Mouse (Mus musculus) neutrophil, adult 65 days (primary cell): ENCODE data around the gene Tmem110. TPM values are rescaled to one million over a fixed set of nuclear protein-coding genes. Genes with fewer than 3 reads are reported as not detected.

Experiments
- total RNA-seq: library from RNA; stranded (reverse); gene quantifications from 2 replicates; pipeline ENCODE4 v1.2.4, GENCODE M21; 2023

Gene Tmem110
- total RNA-seq, result 8.3 and 14.1 TPM in 2 replicates

DNA sequence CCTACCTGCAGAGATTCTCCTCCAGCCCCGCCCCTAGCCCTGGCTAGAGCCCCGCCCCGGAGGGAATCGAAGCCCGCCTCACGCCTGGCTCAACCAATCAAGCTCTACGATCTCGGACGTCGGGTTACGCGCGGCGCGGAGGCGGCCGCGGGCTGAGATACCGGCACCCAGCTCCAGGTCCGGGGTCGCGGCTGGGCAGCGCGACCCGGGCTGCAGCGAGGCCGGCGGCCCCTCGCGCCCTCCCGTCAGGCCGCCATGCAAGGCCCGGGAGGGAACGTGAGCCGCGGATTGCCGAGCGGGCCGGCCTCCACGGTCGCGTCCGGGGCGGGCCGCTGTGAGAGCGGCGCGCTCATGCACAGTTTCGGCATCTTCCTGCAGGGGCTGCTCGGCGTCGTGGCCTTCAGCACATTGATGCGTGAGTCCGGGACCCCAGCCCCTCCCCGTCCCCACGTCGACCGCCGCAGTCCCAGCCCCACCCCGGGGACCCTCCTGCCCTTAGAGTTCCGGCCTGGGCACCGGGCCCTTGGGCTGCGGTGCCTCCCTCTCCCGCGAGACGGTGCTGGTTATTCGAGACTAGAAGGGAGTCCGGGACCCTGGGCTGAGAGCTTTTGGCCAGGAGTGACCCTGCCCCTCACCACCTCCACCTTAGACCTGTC, at the start of gene Tmem110:
Gene Tmem110, plus strand, starts transcription at position 115 of the 656 bp plus-strand sequence.

DNA sequence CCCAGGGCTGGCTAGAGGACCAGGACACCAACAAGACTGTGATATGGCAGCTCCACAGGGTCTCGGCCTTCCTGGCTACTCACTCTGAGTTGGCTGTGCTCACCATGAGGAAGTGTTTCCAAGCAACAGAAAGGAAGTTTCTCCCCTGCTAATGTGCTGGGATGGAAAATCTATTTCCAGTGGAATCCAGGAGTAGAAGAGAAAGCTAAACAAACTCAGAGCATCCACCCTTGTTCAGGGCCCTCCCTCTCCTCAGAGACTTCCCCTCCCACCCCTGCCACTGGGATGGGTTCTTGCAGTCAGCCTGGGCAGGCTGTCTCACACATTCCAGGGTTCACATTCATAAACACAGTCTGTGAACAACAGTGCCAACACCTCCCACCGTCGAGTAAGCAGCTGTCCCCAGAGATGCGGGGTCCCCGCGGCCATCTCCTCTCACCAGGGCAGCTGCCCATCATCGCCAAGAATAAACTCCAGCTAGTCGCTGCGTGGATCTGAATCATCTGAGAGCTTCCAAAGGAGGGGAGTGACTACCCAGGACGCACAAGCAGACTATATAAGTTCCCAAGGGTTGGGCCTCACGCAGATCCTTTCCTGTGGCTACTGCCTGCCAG, 53.7 kb downstream of the Tmem110 start, which contains the start of gene Mustn1:
Gene Mustn1, plus strand, starts transcription at position 243 of the 614 bp plus-strand sequence.

GRCm38 (mm10) chr14:30886204-30886603, 60.8 kb downstream of the Tmem110 start, which contains the start of gene Itih4:
Itih4 (plus strand) TSS chr14:30886476.

GRCm38 (mm10) chr14:30923375-30924105, 98.2 kb downstream of the Tmem110 start, which contains the start of gene Itih3:
Itih3 (minus strand) TSS chr14:30923760.

Other genes with a start within 250 kb of the Tmem110 start
- 603 and 666 TPM in 2 replicates for gene Prkcd, start 199.4 kb upstream of the Tmem110 start, total RNA-seq
- 5.4 and 6.4 TPM in 2 replicates for gene Rft1, start 171.2 kb upstream of the Tmem110 start, total RNA-seq
- gene Sfmbt1, start 110.7 kb upstream of the Tmem110 start, total RNA-seq, result 11.6 and 15.1 TPM in 2 replicates
- 0.75 and 0.76 TPM in 2 replicates for gene Mustn1, start 53.6 kb downstream of the Tmem110 start, total RNA-seq
- 0.20 TPM in 1 of 2 replicates, not detected in the other for gene Itih4, start 60.9 kb downstream of the Tmem110 start, total RNA-seq
- gene Itih3, start 98.2 kb downstream of the Tmem110 start, total RNA-seq, result not detected in 2 replicates
- not detected in 2 replicates for gene Itih1, start 117.7 kb downstream of the Tmem110 start, total RNA-seq
- gene Nek4, start 125.8 kb downstream of the Tmem110 start, total RNA-seq, result 3.1 and 3.5 TPM in 2 replicates
- 8.4 and 12.4 TPM in 2 replicates for gene Glt8d1, start 175.8 kb downstream of the Tmem110 start, total RNA-seq
- gene Spcs1, start 176.1 kb downstream of the Tmem110 start, total RNA-seq, result 59.1 and 72.8 TPM in 2 replicates
- 42.1 and 50.9 TPM in 2 replicates for gene Pbrm1, start 193.5 kb downstream of the Tmem110 start, total RNA-seq
- gene Gnl3, start 193.6 kb downstream of the Tmem110 start, total RNA-seq, result 49.8 and 60.7 TPM in 2 replicates